Mouse (Mus musculus): Measurements from ENCODE around the gene Kcns3.

DNA sequence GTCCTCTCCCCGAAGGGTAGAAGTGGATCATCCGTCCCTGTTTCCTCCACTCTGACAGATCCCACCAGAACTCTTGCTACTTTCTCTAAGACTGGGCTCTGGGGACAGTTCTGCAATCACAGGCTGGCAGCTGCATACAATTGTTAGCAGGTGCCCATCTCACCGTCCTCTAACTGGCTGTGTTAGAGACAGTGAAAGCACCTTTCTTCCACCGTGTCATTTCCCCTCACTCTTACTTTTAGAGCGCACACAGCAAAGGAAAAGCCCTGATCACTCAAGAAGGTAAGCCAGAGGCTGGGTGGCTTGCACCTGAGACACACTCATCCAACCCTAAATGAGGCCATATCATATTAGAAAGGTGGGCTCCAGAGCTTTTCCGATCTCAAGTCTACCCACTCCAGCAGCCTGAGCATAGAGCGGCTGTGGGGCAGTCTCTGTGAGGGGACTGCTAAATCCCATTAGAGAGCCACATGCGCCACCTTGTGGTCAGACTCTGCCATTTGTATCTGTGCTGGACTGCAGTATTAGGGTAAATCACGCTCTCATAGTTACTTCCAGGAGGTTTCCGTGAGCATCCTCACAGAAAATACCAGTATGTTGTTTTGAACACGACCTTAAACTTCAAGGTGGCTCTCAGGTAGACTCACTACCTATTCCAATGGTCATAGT, 27.8 kb upstream of the Kcns3 start:
- TF ChIP-seq CTCF (IDR thresholded peaks at IDR 0.05; ENCODE audit: low read depth) (peak; percentile 94), EP300 (optimal IDR thresholded peaks at IDR 0.05) (no peak)
